Mouse (Mus musculus) testis, adult 2 months (tissue): ENCODE results near the gene Kifc1. TPM values are rescaled to one million over a fixed set of nuclear protein-coding genes. Genes with fewer than 3 reads are reported as not detected.
"Not testable (repeated sequence)": the region's sequence is repeated elsewhere in the genome, so short reads cannot be mapped to it uniquely, and the experiment has no call there.

Experiments used
- H3K27ac ChIP-seq: fragments of 200-500 bp; 2 replicates; pipeline ENCODE4 v1.5.1; 2012; ENCODE audit warnings: low read depth, low read length; ENCODE audit not compliant: control insufficient read depth, insufficient read depth
- H3K27me3 ChIP-seq: fragments of 200-500 bp; 2 replicates; pipeline ENCODE4 v1.6.1; 2012; ENCODE audit warnings: mild to moderate bottlenecking, low read length, moderate library complexity; ENCODE audit not compliant: control insufficient read depth, insufficient read depth
- H3K36me3 ChIP-seq: fragments of 200-500 bp; 2 replicates; pipeline ENCODE4 v1.6.1; 2012; ENCODE audit warnings: mild to moderate bottlenecking, low read length; ENCODE audit not compliant: control insufficient read depth, insufficient read depth
- H3K4me1 ChIP-seq: fragments of 200-500 bp; 2 replicates; pipeline ENCODE4 v1.6.1; 2012; ENCODE audit warnings: low read length; ENCODE audit not compliant: control insufficient read depth, insufficient read depth
- H3K4me3 ChIP-seq: fragments of 200-500 bp; 2 replicates; pipeline ENCODE4 v1.5.1; 2012; ENCODE audit warnings: low read depth, mild to moderate bottlenecking, low read length, moderate library complexity, mixed read lengths; ENCODE audit not compliant: control insufficient read depth
- CTCF ChIP-seq: fragments of 200-500 bp; IDR thresholded peaks from 2 replicates; pipeline ENCODE4 v1.5.1; 2012; ENCODE audit warnings: low read depth, mild to moderate bottlenecking, inconsistent platforms, low read length, moderate library complexity; ENCODE audit not compliant: control insufficient read depth, insufficient read depth, insufficient replicate concordance
- POLR2A ChIP-seq: fragments of 200-500 bp; IDR thresholded peaks from 2 replicates; pipeline ENCODE4 v1.6.1; 2012; ENCODE audit warnings: low read depth, mild to moderate bottlenecking, inconsistent platforms, low read length, moderate library complexity; ENCODE audit not compliant: control insufficient read depth
- polyA plus RNA-seq: library from polyadenylated mRNA; depleted of rRNA; stranded (reverse); fragments of >200 nt; gene quantifications from 2 replicates; pipeline ENCODE4 v1.2.3, GENCODE M21; 2012

The Kifc1 gene
- polyA plus RNA-seq, 1 experiment, result 7.7 TPM

DNA sequence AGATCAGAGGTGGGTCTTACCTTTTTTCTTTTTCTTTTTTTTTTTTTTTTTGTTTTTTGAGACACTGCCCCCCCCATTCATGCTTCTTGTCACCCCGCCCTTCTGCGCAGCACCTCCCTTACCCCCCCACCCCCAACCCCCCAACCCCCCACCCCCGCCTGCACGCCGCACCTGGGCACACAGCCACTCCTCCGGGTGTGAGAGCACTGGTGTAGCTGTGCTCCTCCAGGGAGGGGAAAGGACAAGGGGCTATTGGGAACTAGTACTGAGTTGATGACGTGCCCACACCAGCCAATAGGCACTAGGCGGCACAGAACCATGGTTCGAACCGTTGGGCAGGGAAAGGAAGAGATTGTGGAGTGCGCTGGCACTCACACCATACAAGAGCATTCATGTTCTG is 16.1 kb downstream of the Kifc1 start:
- H3K4me1 ChIP-seq, result no peaks in the 10 kb centered on the region; the same call in 1 of the 2 replicates
- H3K36me3 ChIP-seq, result no peaks in the 10 kb centered on the region
- no peak overlapping the region for H3K27ac ChIP-seq
- no peak overlapping the region for H3K4me3 ChIP-seq
- H3K27me3 ChIP-seq, result no peaks in the 10 kb centered on the region
- TF ChIP-seq CTCF (no peak), POLR2A (peak; percentile 35; the same call in 1 of the 2 replicates)

DNA sequence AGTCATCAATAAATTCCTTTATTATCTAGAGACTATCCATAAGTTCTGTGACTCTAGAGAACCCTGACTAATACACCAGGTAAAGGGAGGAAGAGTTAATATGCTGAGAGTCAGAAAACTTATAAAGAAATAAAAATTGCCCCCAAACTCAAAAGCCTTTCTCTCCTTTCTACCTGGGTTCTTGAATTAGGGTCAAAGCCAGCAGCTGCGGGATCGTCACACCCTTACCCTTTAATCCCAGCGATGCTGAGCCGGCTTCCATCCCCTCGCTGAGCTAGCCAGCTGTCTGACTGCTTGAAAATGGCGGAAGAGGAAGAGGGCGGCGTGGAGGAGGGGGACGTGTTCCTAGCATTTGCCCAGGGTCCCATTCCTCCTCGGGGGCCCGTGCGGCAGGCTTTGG is 16.9 kb downstream of the Kifc1 start, which contains the start of gene Gm7029:
Gene Gm7029 (plus strand): TSS at position 301 of the 400 bp plus-strand sequence.
- not testable (repeated sequence) for H3K4me1 ChIP-seq, H3K27me3 ChIP-seq, H3K36me3 ChIP-seq

DNA sequence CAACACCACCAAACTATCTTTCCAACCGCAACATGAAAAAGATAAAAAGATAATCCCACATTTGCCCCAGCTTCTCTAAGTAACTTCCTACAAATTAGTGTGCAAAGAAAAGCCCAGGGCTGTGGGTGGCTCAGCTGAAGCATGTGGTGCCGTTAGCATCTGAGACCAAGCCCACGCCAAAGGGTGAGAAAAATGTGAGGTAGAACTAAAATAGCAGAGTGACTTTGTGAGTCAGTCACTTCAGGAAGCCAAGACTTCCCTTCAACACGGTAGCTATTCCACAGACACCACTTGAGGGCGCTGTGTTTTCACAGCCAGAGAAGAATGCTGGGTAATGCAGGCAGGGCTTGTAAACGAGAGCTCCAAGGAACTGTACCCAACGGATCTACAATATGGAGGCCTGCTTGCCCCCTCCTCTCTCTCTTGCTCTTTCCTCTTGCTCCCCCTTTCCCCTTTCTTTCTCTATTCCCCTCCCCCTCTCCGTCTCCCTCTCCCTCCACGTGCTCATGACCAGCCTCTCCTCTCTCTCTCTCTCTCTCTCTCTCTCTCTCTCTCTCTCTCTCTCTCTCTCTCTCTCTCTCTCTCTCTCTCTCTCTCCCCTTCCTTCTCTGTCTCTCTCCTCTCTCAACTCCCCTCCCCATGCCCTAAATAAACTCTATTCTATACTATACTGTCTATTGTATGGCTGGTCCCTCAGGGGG is 25.0 kb downstream of the Kifc1 start:
- Histone ChIP-seq H3K4me3 (no peak overlapping the region), H3K36me3 (no peaks in the 10 kb centered on the region), H3K27ac (no peak overlapping the region), H3K27me3 (no peaks in the 10 kb centered on the region), H3K4me1 (peaks cover 4% of the 10 kb centered on the region)
- no peak for TF ChIP-seq POLR2A
- peak; percentile 41; the same call in 1 of the 2 replicates for TF ChIP-seq CTCF

More for the DNA sequence above, 16.9 kb downstream of the Kifc1 start, which contains the start of gene Gm7029:
- not testable (repeated sequence) for H3K27ac ChIP-seq, H3K4me3 ChIP-seq

DNA sequence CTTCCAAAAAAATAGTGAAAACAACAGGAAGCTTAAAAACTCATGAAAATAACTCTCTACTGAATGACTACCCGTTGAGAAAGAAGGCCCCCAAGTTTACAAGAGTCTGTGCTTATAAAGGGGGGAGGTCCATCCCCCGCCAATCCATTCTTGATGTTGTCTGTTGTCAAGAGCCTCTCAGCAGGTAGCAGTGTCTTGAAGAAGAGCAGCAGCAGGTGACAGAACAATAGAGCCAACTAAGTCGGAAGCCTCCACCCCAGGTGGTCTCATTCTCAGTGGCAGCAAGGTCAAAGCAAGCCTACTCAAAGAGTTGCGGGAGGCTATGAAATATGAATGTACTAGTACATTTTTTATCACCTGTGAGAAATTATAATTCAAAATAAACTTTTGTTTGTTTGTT is 32.6 kb downstream of the Kifc1 start:
- TF ChIP-seq POLR2A (no peak), CTCF (no peak)
- Histone ChIP-seq H3K27me3 (no peaks in the 10 kb centered on the region), H3K27ac (no peak overlapping the region), H3K36me3 (no peaks in the 10 kb centered on the region), H3K4me1 (no peaks in the 10 kb centered on the region), H3K4me3 (no peak overlapping the region)

DNA sequence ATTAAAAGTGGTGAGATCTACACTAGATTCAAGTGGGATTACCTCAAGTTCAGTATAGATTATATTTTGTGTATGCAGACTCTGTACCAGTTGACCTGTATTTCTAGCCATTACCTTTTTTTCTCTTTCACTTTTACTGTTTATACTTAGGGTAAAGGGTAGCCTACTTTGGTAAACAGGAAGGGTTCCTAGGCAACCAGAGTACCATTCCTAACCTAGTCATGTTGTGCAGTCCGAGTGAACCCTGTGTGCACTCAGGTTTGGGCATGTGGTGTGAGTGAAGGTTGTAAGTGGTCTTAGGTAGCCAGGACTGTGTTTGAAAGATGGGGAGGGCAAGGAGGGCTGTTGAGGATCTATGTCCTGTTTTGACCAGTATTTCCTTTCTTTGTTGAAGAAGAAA is 39.1 kb downstream of the Kifc1 start:
- Histone ChIP-seq H3K36me3 (peaks cover 2% of the 10 kb centered on the region), H3K27me3 (no peaks in the 10 kb centered on the region)
- TF ChIP-seq POLR2A (no peak), CTCF (no peak)

DNA sequence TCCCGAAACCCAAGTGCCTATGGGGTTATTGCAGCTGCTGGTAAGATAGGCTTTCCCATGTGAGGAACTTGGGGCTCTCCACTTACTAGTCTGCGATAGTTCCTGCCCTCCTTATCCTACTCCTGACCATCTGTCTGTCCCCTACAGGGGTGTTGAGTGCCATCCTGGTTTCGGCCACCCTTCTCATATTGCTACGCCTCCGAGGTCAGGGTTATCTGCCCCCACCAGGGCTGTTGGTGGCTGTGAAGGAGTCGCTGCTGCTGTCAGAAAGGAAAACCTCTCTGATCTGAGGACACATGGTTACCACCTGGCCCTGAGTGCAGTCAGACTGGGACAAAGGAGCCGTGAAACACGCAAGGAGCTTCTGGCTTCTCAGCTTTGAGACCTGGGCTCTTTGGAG is 42.3 kb downstream of the Kifc1 start:
- H3K4me1 ChIP-seq, result no peaks in the 10 kb centered on the region
- no peaks in the 10 kb centered on the region for H3K27me3 ChIP-seq
- no peak for TF ChIP-seq POLR2A
- no peak for TF ChIP-seq CTCF
- H3K27ac ChIP-seq, result no peak overlapping the region
- no peak overlapping the region for H3K4me3 ChIP-seq
- peaks cover 2% of the 10 kb centered on the region for H3K36me3 ChIP-seq

More for the DNA sequence above, 39.1 kb downstream of the Kifc1 start:
- Histone ChIP-seq H3K27ac (no peak overlapping the region), H3K4me3 (no peak overlapping the region), H3K4me1 (no peaks in the 10 kb centered on the region)

DNA sequence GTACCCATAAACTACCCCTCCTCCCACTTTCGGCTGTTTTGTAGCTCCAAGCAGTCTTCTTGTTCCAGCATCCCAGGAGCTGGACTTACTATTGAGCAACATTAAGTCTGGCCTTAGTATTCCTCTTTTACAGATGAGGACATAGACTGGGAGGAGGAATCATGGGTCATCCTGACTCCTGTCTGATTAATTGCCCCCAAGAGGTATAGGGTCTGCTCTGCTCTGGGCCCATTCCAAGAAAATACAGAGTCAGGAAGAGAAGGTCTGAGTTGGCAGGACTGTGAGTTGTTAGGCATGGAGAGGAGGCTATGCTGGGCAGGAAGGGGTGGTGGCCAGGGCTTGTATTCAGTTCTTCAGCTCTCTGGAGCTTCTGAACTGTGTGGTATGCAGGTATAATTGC is 46.3 kb downstream of the Kifc1 start:
- peak overlapping the region; percentile 75 for H3K4me3 ChIP-seq
- H3K27me3 ChIP-seq, result no peaks in the 10 kb centered on the region
- H3K36me3 ChIP-seq, result peaks cover 2% of the 10 kb centered on the region
- peak overlapping the region; percentile 25 for H3K27ac ChIP-seq
- TF ChIP-seq POLR2A (no peak), CTCF (no peak)
- H3K4me1 ChIP-seq, result no peaks in the 10 kb centered on the region
